Mouse (Mus musculus) limb, embryonic 15.5 days (tissue): Measurements from ENCODE around the gene Rab3gap1. TPM values are rescaled to one million over a fixed set of nuclear protein-coding genes. Genes with fewer than 3 reads are reported as not detected.
A peak's percentile ranks its signal among the peaks of the same experiment; 100 is the strongest.

ENCODE experiments used
- ATAC-seq: fragments of 200-750 bp; cut with Nextera tagmentation; 2 replicates; pipeline ENCODE4 v1.8.0; 2017; ENCODE audit warnings: low read depth, moderate TSS enrichment; ENCODE audit not compliant: insufficient number of reproducible peaks, low FRiP score, low TSS enrichment
- H3K27ac ChIP-seq: fragments of 300-500 bp; sonication (generic); 2 replicates; pipeline ENCODE4 v1.5.1; 2015; ENCODE audit warnings: moderate library complexity, mild to moderate bottlenecking, inconsistent platforms
- H3K27me3 ChIP-seq: fragments of 300-500 bp; sonication (generic); 2 replicates; pipeline ENCODE4 v1.6.1; 2015; ENCODE audit warnings: inconsistent platforms
- H3K36me3 ChIP-seq: fragments of 300-500 bp; sonication (generic); 2 replicates; pipeline ENCODE4 v1.6.1; 2015; ENCODE audit warnings: inconsistent platforms
- H3K4me1 ChIP-seq: fragments of 300-500 bp; sonication (generic); 2 replicates; pipeline ENCODE4 v1.6.1; 2015; ENCODE audit warnings: inconsistent platforms
- H3K4me2 ChIP-seq: fragments of 300-500 bp; sonication (generic); 2 replicates; pipeline ENCODE4 v1.6.1; 2015; ENCODE audit warnings: mild to moderate bottlenecking, inconsistent platforms
- H3K4me3 ChIP-seq: fragments of 300-500 bp; sonication (generic); 2 replicates; pipeline ENCODE4 v1.5.1; 2015; ENCODE audit warnings: mild to moderate bottlenecking, inconsistent platforms
- H3K9ac ChIP-seq: fragments of 300-500 bp; sonication (generic); 2 replicates; pipeline ENCODE4 v1.6.1; 2015; ENCODE audit warnings: inconsistent platforms
- H3K9me3 ChIP-seq: fragments of 300-500 bp; sonication (generic); 2 replicates; pipeline ENCODE4 v1.6.1; 2016; ENCODE audit warnings: inconsistent platforms
- WGBS: fragments of 180-500 bp; shearing (Covaris S2); methylation state at CpG from one replicate; pipeline ENCODE4 v1.1.7; 2015; 5-methylcytosine and 5-hydroxymethylcytosine counted together
- polyA plus RNA-seq: library from polyadenylated mRNA; unstranded; fragments of >200 nt; fragmentation: Nextera tagmentation; extraction: Ambion mirVana; gene quantifications from 2 replicates; pipeline ENCODE4 v1.2.1, GENCODE M21; 2015

Rab3gap1 gene
- polyA plus RNA-seq = 21.7 and 22.5 TPM in 2 replicates

GRCm38 (mm10) chr1:127868300-127869261 is at the start of gene Rab3gap1:
Gene Rab3gap1 (plus strand): TSS chr1:127868773.
- WGBS = 12% methylated on average over 47 of the region's 47 CpGs
- peak within 1 kb of the TSS; percentile 50 for H3K4me2 ChIP-seq
- peak; percentile 92 for ATAC-seq

GRCm38 (mm10) chr1:127827325-127827724 is 41.2 kb upstream of the Rab3gap1 start:
- Histone ChIP-seq H3K4me2 (no peak overlapping the region), H3K9ac (no peak overlapping the region), H3K27ac (no peak overlapping the region), H3K4me3 (no peak overlapping the region), H3K36me3 (no peaks in the 10 kb centered on the region), H3K27me3 (no peaks in the 10 kb centered on the region), H3K9me3 (no peaks in the 10 kb centered on the region), H3K4me1 (no peaks in the 10 kb centered on the region)
- no peak for ATAC-seq
- 11% methylated on average over 2 of the region's 2 CpGs for WGBS

More at GRCm38 (mm10) chr1:127868300-127869261, at the start of gene Rab3gap1:
- Histone ChIP-seq H3K36me3 (peaks cover 9% of the 10 kb centered on the region; the same call in 1 of the 2 replicates), H3K4me3 (peak within 1 kb of the TSS; percentile 76), H3K4me1 (peaks cover 3% of the 10 kb centered on the region; the same call in 1 of the 2 replicates), H3K27ac (peak within 1 kb of the TSS; percentile 83), H3K27me3 (no peaks in the 10 kb centered on the region), H3K9ac (peak within 1 kb of the TSS; percentile 51), H3K9me3 (no peaks in the 10 kb centered on the region)

DNA sequence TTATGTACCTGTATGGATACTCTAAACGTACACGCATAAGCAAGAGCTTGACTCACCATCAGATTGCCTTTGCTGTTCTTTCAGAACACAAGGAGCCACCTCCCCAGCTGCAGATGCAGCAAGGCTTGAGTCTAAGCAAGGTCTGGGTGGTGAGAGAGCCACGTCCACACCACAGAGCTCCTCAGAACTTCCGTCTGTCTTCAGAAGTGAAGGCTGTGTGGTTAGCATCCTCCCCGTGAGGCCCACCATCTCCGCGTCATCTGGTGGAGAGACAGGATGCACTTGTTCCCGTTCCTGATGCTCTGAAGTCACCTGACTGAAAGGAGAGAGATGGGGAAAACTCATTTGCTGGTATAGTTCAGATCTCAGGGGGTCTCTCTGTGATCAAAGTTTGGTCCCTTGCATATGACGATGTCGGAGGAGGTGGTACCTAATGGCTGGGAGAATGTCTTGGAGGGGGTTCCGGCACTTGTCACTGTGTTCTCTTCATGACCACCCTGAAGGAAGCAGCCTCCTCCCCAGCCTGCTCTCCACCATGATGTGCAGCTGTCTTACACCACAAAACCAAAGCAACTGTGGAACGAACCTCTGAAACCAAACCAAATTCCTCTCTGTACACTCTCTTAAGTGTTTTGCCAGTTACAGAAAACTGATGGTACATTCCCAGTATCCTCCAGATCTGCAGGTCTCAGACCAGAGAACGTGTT is 38.2 kb upstream of the Rab3gap1 start:
- no peaks in the 10 kb centered on the region for H3K36me3 ChIP-seq
- H3K4me1 ChIP-seq = no peaks in the 10 kb centered on the region
- H3K9ac ChIP-seq = no peak overlapping the region
- H3K4me2 ChIP-seq = no peak overlapping the region
- H3K4me3 ChIP-seq = no peak overlapping the region
- H3K27me3 ChIP-seq = no peaks in the 10 kb centered on the region
- no peak overlapping the region for H3K27ac ChIP-seq
- no peak for ATAC-seq
- no peaks in the 10 kb centered on the region for H3K9me3 ChIP-seq
- WGBS = 79% methylated on average over 13 of the region's 13 CpGs

DNA sequence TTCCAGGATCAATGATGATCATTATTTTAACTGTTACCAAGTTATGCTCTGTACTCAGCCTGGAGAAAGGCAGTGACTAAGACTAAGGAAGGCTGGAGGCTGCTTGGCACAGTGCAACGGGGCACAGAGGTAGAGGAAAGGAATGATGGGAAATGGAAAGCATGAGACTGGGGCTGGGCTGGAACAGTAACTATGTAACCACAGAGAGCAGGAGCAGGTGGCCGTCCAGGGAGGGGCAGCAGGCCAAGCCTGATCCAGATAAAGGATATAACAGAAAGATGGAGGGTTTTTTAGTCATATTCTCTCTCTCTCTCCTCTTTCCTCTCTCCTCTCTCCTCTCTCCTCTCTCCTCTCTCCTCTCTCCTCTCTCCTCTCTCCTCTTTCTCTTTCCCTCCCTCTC is 34.9 kb upstream of the Rab3gap1 start:
- WGBS = 30% methylated on average over 2 of the region's 2 CpGs

DNA sequence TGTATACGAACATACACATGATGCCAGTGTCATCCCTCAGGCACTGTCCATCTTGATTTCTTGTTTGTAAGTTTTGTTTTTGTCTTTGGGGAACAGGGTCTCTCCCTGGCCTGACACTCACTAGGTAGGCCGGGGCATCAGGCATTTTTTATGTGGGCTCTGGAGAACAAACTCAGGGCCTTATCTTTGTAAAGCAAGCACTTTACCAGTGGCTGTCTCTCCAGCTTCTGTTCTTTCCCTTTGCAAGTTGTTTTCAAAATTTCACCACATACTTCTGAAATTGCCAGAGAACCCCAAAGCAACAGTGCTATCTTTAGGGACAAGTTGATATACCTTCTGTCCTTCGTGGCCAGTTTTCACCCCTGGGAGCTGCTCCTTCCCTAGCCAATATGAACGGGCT is 34.4 kb upstream of the Rab3gap1 start:
- no peaks in the 10 kb centered on the region for H3K9me3 ChIP-seq
- H3K4me2 ChIP-seq = no peak overlapping the region
- no peak overlapping the region for H3K27ac ChIP-seq
- H3K9ac ChIP-seq = no peak overlapping the region
- 70% methylated on average over 4 of the region's 4 CpGs for WGBS
- H3K27me3 ChIP-seq = no peaks in the 10 kb centered on the region
- no peak overlapping the region for H3K4me3 ChIP-seq
- H3K36me3 ChIP-seq = no peaks in the 10 kb centered on the region
- no peak for ATAC-seq
- no peaks in the 10 kb centered on the region for H3K4me1 ChIP-seq

More for the DNA sequence above, 34.9 kb upstream of the Rab3gap1 start:
- Histone ChIP-seq H3K4me2 (no peak overlapping the region), H3K27me3 (no peaks in the 10 kb centered on the region), H3K27ac (no peak overlapping the region), H3K36me3 (no peaks in the 10 kb centered on the region), H3K9ac (no peak overlapping the region), H3K4me1 (no peaks in the 10 kb centered on the region), H3K9me3 (no peaks in the 10 kb centered on the region), H3K4me3 (no peak overlapping the region)
- ATAC-seq = no peak

DNA sequence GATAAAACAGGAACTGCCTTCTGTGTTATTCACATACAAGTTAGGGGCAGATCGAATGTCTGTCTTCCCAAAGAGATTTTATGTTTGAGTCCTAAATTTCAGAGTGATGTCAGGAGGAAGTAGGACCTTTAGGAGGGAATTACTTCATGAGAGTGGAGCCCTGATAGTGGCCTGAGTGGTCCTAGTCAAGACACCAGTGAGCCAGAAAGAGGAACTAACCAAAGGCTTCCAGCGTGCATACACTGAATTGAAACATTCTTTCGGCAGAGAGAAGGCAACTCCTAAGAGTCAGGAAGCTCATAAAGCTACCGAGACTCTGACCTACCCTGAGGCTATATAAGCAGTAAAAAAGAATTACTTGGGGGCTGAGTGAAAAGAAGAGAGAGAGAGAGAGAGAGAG is 32.0 kb upstream of the Rab3gap1 start:
- Histone ChIP-seq H3K36me3 (no peaks in the 10 kb centered on the region), H3K9me3 (no peaks in the 10 kb centered on the region), H3K4me1 (no peaks in the 10 kb centered on the region), H3K9ac (no peak overlapping the region), H3K4me3 (no peak overlapping the region), H3K27me3 (no peaks in the 10 kb centered on the region), H3K27ac (no peak overlapping the region), H3K4me2 (no peak overlapping the region)
- 24% methylated on average over 4 of the region's 4 CpGs for WGBS
- no peak for ATAC-seq

GRCm38 (mm10) chr1:127838602-127839001 is 30.0 kb upstream of the Rab3gap1 start:
- Histone ChIP-seq H3K4me3 (no peak overlapping the region), H3K27ac (no peak overlapping the region), H3K4me1 (no peaks in the 10 kb centered on the region), H3K36me3 (no peaks in the 10 kb centered on the region), H3K4me2 (no peak overlapping the region), H3K9ac (no peak overlapping the region), H3K9me3 (no peaks in the 10 kb centered on the region), H3K27me3 (no peaks in the 10 kb centered on the region)
- 56% methylated on average over 1 of the region's 1 CpGs for WGBS
- no peak for ATAC-seq

GRCm38 (mm10) chr1:127845472-127845871 is 23.1 kb upstream of the Rab3gap1 start:
- no peak overlapping the region for H3K27ac ChIP-seq
- H3K4me1 ChIP-seq = no peaks in the 10 kb centered on the region
- WGBS = 85% methylated on average over 5 of the region's 5 CpGs
- no peaks in the 10 kb centered on the region for H3K9me3 ChIP-seq
- no peaks in the 10 kb centered on the region for H3K27me3 ChIP-seq
- H3K4me3 ChIP-seq = no peak overlapping the region
- H3K36me3 ChIP-seq = no peaks in the 10 kb centered on the region
- no peak overlapping the region for H3K4me2 ChIP-seq
- no peak for ATAC-seq
- H3K9ac ChIP-seq = no peak overlapping the region

GRCm38 (mm10) chr1:127850075-127850610 is 18.4 kb upstream of the Rab3gap1 start:
- H3K4me3 ChIP-seq = no peak overlapping the region
- no peaks in the 10 kb centered on the region for H3K27me3 ChIP-seq
- peaks cover 5% of the 10 kb centered on the region; the same call in 1 of the 2 replicates for H3K9me3 ChIP-seq
- H3K4me1 ChIP-seq = no peaks in the 10 kb centered on the region
- WGBS = 63% methylated on average over 7 of the region's 7 CpGs
- no peak overlapping the region for H3K27ac ChIP-seq
- ATAC-seq = no peak
- no peak overlapping the region for H3K4me2 ChIP-seq
- no peaks in the 10 kb centered on the region for H3K36me3 ChIP-seq
- no peak overlapping the region for H3K9ac ChIP-seq

- Histone ChIP-seq H3K27me3 (no peaks in the 10 kb centered on the region), H3K4me3 (no peak within 1 kb of the TSS), H3K4me2 (no peak within 1 kb of the TSS), H3K27ac (no peak within 1 kb of the TSS), H3K9me3 (peaks cover 5% of the 10 kb centered on the region; the same call in 1 of the 2 replicates), H3K36me3 (no peaks in the 10 kb centered on the region), H3K9ac (no peak within 1 kb of the TSS), H3K4me1 (no peaks in the 10 kb centered on the region)
- 80% methylated on average over 14 of the region's 14 CpGs for WGBS
- ATAC-seq = no peak
Observed at GRCm38 (mm10) chr1:127854486-127855222, 13.9 kb upstream of the Rab3gap1 start, which contains the start of gene Map3k19. Gene Map3k19 (minus strand): TSS chr1:127855031.

- no peaks in the 10 kb centered on the region for H3K9me3 ChIP-seq
- H3K9ac ChIP-seq = no peak overlapping the region
- H3K4me1 ChIP-seq = no peaks in the 10 kb centered on the region
- WGBS = 81% methylated on average over 9 of the region's 9 CpGs
- no peak for ATAC-seq
- H3K27me3 ChIP-seq = no peaks in the 10 kb centered on the region
- H3K27ac ChIP-seq = no peak overlapping the region
- no peak overlapping the region for H3K4me3 ChIP-seq
- H3K4me2 ChIP-seq = no peak overlapping the region
- H3K36me3 ChIP-seq = no peaks in the 10 kb centered on the region
Observed at GRCm38 (mm10) chr1:127858945-127859648, 9.5 kb upstream of the Rab3gap1 start.
